Mouse (Mus musculus) liver, embryonic 14.5 days (tissue): Measurements from ENCODE around the gene Gm16181. TPM values are rescaled to one million over a fixed set of nuclear protein-coding genes. Genes with fewer than 3 reads are reported as not detected.

Source experiments
- ATAC-seq: fragments of 200-750 bp; cut with Nextera tagmentation; 2 replicates; pipeline ENCODE4 v1.8.0; 2017; ENCODE audit warnings: moderate number of reproducible peaks, mild to moderate bottlenecking, moderate library complexity; ENCODE audit not compliant: insufficient read depth
- DNase-seq, 3 experiments: peaks; one replicate each; pipeline ENCODE4 v3.0.0-alpha.2; 2012 to 2013; ENCODE audit warnings: low read depth in 3 of 3, low spot score in 3 of 3
- H3K27ac ChIP-seq: fragments of 300-500 bp; sonication (generic); 2 replicates; pipeline ENCODE4 v1.5.1; 2014; ENCODE audit warnings: moderate library complexity, mild to moderate bottlenecking, control low read depth, inconsistent platforms
- H3K27me3 ChIP-seq: fragments of 300-500 bp; sonication (generic); 2 replicates; pipeline ENCODE4 v1.6.1; 2014; ENCODE audit warnings: mild to moderate bottlenecking, low read length, moderate library complexity; ENCODE audit not compliant: control insufficient read depth, insufficient read depth
- H3K36me3 ChIP-seq: fragments of 300-500 bp; sonication (generic); replicated peaks from 2 replicates; pipeline ENCODE4 v1.6.1; 2014; ENCODE audit warnings: low read depth; ENCODE audit not compliant: control insufficient read depth, insufficient read depth
- H3K4me1 ChIP-seq, 2 experiments: fragments of 200-500 bp in 1 of 2; fragments of 300-500 bp in 1 of 2; sonication (generic) in 1 of 2; replicated peaks; 2 replicates each; pipeline ENCODE4 v1.6.1; 2012 to 2014; ENCODE audit warnings: antibody characterized with exemption in 1 of 2, inconsistent platforms in 1 of 2, low read length in 1 of 2; ENCODE audit not compliant: control insufficient read depth in 2 of 2, insufficient read depth in 2 of 2
- H3K4me2 ChIP-seq: fragments of 300-500 bp; sonication (generic); 2 replicates; pipeline ENCODE4 v1.6.1; 2014; ENCODE audit warnings: low read depth, mild to moderate bottlenecking, control low read depth, moderate library complexity
- H3K4me3 ChIP-seq, 2 experiments: fragments of 200-500 bp in 1 of 2; fragments of 300-500 bp in 1 of 2; sonication (generic) in 1 of 2; 2 replicates each; pipeline ENCODE4 v1.5.1; 2012 to 2014; ENCODE audit warnings: low read depth in 2 of 2, low read length in 2 of 2, mild to moderate bottlenecking in 2 of 2, control low read depth in 1 of 2, inconsistent platforms in 1 of 2, moderate library complexity in 1 of 2; ENCODE audit not compliant: insufficient read depth in 1 of 2
- H3K9ac ChIP-seq: fragments of 300-500 bp; sonication (generic); replicated peaks from 2 replicates; pipeline ENCODE4 v1.6.1; 2014; ENCODE audit warnings: mild to moderate bottlenecking, control low read depth, moderate library complexity
- H3K9me3 ChIP-seq: fragments of 300-500 bp; sonication (generic); 2 replicates; pipeline ENCODE4 v1.6.1; 2016; ENCODE audit warnings: low read length, mixed read lengths; ENCODE audit not compliant: control insufficient read depth
- CTCF ChIP-seq: IDR thresholded peaks from 2 replicates; pipeline ENCODE4 v1.5.1; 2016; ENCODE audit warnings: antibody characterized with exemption, low read depth, control low read depth
- EP300 ChIP-seq: IDR thresholded peaks from 2 replicates; pipeline ENCODE4 v1.6.1; 2016; ENCODE audit warnings: antibody characterized with exemption, low read depth
- WGBS: fragments of 180-500 bp; shearing (Covaris S2); extraction: QIAGEN DNeasy Blood & Tissue Kit; methylation state at CpG from one replicate; pipeline ENCODE4 v1.1.7; 2014; ENCODE audit not compliant: insufficient replicate concordance; 5-methylcytosine and 5-hydroxymethylcytosine counted together
- polyA plus RNA-seq, 2 experiments: library from polyadenylated mRNA; depleted of rRNA in 1 of 2; stranded (reverse) in 1 of 2; unstranded in 1 of 2; fragments of >200 nt; fragmentation: Nextera tagmentation in 1 of 2; extraction: Ambion mirVana in 1 of 2; gene quantifications; 2 replicates each; pipeline versions ENCODE4 v1.2.1 to v1.2.3; 2012 to 2014

The Gm16181 gene
- 0.19 and 0.21 TPM in 2 replicates for polyA plus RNA-seq (2012; rRNA removed)
- not detected in 2 replicates for polyA plus RNA-seq (2014; fragmentation: Nextera tagmentation; extraction: Ambion mirVana)

- no peaks in the 10 kb centered on the region for H3K9me3 ChIP-seq
These were observed at the start of gene Gm16181 for GRCm38 (mm10) chr17:35220156-35220952. Gene Gm16181, plus strand, starts transcription at chr17:35220834.

DNA sequence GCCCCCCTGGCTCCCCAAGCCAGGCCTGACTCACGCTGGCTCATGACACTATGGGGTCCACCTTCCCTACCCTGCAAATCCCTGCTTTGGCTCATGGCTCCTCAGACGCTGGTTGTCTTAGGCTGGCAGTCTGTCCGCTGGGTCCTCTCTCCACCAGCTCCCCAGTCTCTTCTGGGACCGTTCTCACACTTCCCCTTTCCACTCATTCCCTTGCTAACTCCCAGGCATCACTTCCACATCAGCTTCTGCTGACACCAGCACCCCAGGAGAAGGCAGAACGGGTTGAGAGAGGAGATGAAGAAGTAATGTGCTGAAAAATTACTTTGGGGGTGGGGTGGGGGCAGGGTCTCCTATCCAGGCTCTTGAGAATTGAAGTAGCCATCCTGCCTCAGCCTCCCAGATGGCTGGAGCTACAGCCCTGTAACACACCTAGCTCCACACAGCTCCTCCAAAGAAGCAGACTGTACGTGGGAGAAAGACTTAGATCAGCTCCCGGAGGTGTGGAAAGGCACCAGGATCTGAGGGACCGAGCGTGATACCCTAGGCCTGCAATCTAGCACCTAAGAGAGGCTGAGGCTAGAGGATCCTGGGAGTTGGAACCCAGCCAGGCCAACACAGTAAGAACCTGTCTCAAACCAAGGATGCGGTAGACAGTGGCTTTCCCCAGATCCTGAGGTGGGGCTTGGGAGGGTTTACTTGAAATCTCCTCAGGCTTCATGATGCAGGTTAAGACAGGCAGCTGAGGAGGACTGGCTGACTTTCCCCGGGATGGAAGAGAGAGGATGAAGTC, 48.0 kb upstream of the Gm16181 start:
- WGBS = 55% methylated on average over 11 of the region's 11 CpGs
- ATAC-seq (no peak), DNase-seq (no peak)
- no peak overlapping the region for H3K4me3 ChIP-seq
- no peaks in the 10 kb centered on the region for H3K9me3 ChIP-seq
- TF ChIP-seq CTCF = no peak
- no peak for TF ChIP-seq EP300
- H3K27ac ChIP-seq = no peak overlapping the region
- H3K36me3 ChIP-seq = no peaks in the 10 kb centered on the region
- H3K27me3 ChIP-seq = no peaks in the 10 kb centered on the region
- H3K9ac ChIP-seq = no peak overlapping the region
- no peak overlapping the region for H3K4me2 ChIP-seq
- H3K4me1 ChIP-seq = peaks cover 0 to 4% of the 10 kb centered on the region in 2 experiments; a peak in 1 of 4 replicates

More at GRCm38 (mm10) chr17:35220156-35220952, at the start of gene Gm16181:
- H3K9ac ChIP-seq = no peak within 1 kb of the TSS
- TF ChIP-seq EP300 (no peak), CTCF (no peak)
- no peaks in the 10 kb centered on the region; the same call in 1 of the 2 replicates for H3K36me3 ChIP-seq
- no peaks in the 10 kb centered on the region for H3K27me3 ChIP-seq
- H3K4me3 ChIP-seq = no peak within 1 kb of the TSS
- no peak for ATAC-seq
- H3K4me2 ChIP-seq = no peak within 1 kb of the TSS
- H3K4me1 ChIP-seq = peaks cover 0 to 9% of the 10 kb centered on the region in 2 experiments; a peak in 1 of 4 replicates
- no peak within 1 kb of the TSS for H3K27ac ChIP-seq
- 55% methylated on average over 28 of the region's 28 CpGs for WGBS
- no peak for DNase-seq

GRCm38 (mm10) chr17:35173329-35173728, 47.3 kb upstream of the Gm16181 start:
- H3K4me1 ChIP-seq = peaks cover 0 to 4% of the 10 kb centered on the region in 2 experiments; a peak in 1 of 4 replicates
- ATAC-seq = no peak

DNA sequence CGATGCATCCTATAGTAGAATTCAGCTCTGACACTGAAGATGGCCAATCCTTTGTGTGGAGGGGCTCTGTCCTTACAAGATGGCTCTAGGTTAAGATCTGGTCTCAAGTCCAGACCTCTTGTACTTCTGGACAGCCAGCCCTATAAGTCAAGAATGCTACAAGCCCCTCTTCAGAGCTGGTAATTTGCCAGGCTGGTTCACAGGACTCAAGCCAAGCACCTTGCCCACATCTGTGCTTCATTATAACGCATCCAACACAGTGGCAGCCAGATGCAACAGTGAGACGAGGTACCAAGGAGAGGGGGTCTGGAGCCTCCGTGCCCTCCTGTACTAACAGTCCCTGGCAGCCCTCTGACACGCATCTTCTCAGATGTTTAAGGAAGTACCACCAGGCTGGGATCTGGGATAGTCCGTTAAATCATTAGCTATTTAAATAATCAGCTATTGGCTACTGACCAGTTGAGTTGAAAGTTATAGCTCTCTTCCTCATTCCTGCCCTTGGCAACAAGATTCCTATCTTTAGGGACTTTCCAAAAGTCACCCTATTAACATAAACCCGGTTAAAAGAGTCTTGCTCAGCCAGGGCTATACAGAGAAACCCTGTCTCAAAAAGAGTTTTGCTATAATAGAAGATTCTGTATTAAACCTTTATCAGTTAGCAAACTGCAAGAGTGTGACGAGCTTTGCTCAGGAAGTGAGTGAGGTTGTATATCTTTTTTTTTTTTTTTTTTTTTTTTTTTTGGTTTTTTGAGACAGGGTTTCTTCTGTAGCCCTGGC, 46.2 kb upstream of the Gm16181 start:
- ATAC-seq (no peak), DNase-seq (no peak)
- no peaks in the 10 kb centered on the region for H3K36me3 ChIP-seq
- WGBS = 45% methylated on average over 8 of the region's 8 CpGs
- H3K27me3 ChIP-seq = no peaks in the 10 kb centered on the region
- no peak overlapping the region for H3K4me2 ChIP-seq
- no peaks in the 10 kb centered on the region for H3K9me3 ChIP-seq
- H3K4me1 ChIP-seq = peaks cover 0 to 4% of the 10 kb centered on the region in 2 experiments; a peak in 1 of 4 replicates
- TF ChIP-seq CTCF (no peak), EP300 (no peak)
- H3K27ac ChIP-seq = no peak overlapping the region
- no peak overlapping the region for H3K4me3 ChIP-seq
- no peak overlapping the region for H3K9ac ChIP-seq

More at GRCm38 (mm10) chr17:35173329-35173728, 47.3 kb upstream of the Gm16181 start:
- Histone ChIP-seq H3K36me3 (no peaks in the 10 kb centered on the region), H3K4me3 (no peak overlapping the region), H3K4me2 (no peak overlapping the region), H3K27me3 (no peaks in the 10 kb centered on the region), H3K9me3 (no peaks in the 10 kb centered on the region), H3K9ac (no peak overlapping the region), H3K27ac (no peak overlapping the region)
- 52% methylated on average over 3 of the region's 3 CpGs for WGBS
- DNase-seq = no peak
- TF ChIP-seq CTCF = no peak
- no peak for TF ChIP-seq EP300
